Mouse (Mus musculus) liver, embryonic 14.5 days (tissue): Measurements from ENCODE around the gene Zfp593.

ENCODE experiments used
- CTCF ChIP-seq: IDR thresholded peaks from 2 replicates; pipeline ENCODE4 v1.5.1; 2016; ENCODE audit warnings: antibody characterized with exemption, low read depth, control low read depth
- EP300 ChIP-seq: IDR thresholded peaks from 2 replicates; pipeline ENCODE4 v1.6.1; 2016; ENCODE audit warnings: antibody characterized with exemption, low read depth

DNA sequence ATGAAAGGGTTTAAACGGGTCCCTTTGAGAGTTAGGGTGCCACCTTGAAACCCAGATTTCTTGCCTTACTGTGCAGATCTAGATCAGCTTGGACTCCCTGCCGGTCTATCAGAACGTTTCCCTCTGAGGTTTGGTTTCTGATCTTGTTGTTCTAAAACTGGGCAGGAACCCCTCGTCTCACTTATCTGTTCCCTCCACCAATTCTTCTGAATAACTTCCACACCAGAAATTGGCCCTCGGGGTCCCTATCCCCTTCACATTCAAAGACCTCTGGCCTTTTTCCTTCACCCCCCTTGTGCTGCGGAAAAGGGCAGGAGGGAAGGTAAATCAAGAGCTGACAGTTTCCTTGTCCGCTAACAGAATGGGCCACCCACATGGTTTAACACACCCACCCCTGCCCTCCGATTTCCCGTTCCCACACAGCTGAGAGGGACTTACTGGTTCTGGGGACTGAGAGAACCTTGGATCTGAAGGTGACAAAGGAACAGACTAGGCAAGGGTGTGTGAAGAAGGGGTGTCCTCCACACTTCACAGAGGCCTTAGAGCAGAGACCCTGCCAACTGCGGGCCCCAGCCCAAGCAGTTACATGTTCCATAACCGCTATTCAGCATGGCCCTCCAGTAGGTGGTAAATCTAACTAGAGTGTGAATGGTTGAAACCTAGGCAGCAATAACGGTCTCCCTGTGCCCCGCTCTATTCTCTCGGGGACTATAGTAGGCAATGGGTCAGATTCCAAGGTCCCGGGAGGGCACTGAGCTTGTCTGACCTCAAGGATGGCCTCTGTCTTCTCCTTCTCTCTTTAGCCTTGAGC, 7.7 kb upstream of the Zfp593 start:
- no peak for TF ChIP-seq CTCF
- TF ChIP-seq EP300, result no peak
